Mouse (Mus musculus) midbrain, postnatal 0 days (tissue): ENCODE measurements at regions not wholly inside any gene's neighbourhood (a gene's known extent, or its start where the extent isn't known, plus 50 kb on each side); places are given as distances from the start of the nearest gene placed in this dataset.

Experiments used
- ATAC-seq: fragments of 200-750 bp; cut with Nextera tagmentation; 2 replicates; pipeline ENCODE4 v1.8.0; 2017; ENCODE audit warnings: moderate number of reproducible peaks, mild to moderate bottlenecking, moderate TSS enrichment, moderate library complexity; ENCODE audit not compliant: low FRiP score
- DNase-seq: peaks from one replicate; pipeline ENCODE4 v3.0.0-alpha.2; 2015; ENCODE audit warnings: low spot score
- H3K27ac ChIP-seq: fragments of 300-500 bp; sonication (generic); 2 replicates; pipeline ENCODE4 v1.5.1; 2014; ENCODE audit warnings: low read depth, mild to moderate bottlenecking, low read length, mixed read lengths
- H3K27me3 ChIP-seq: fragments of 300-500 bp; sonication (generic); 2 replicates; pipeline ENCODE4 v1.6.1; 2014; ENCODE audit warnings: low read length, control low read depth, mixed read lengths; ENCODE audit not compliant: insufficient read depth
- H3K36me3 ChIP-seq: fragments of 300-500 bp; sonication (generic); 2 replicates; pipeline ENCODE4 v1.6.1; 2014; ENCODE audit warnings: low read length, control low read depth, mixed read lengths; ENCODE audit not compliant: insufficient read depth
- H3K4me1 ChIP-seq: fragments of 300-500 bp; sonication (generic); 2 replicates; pipeline ENCODE4 v1.6.1; 2014; ENCODE audit warnings: mild to moderate bottlenecking, control low read depth, antibody characterized with exemption, low read length, mixed read lengths; ENCODE audit not compliant: insufficient read depth
- H3K4me2 ChIP-seq: fragments of 300-500 bp; sonication (generic); 2 replicates; pipeline ENCODE4 v1.6.1; 2014; ENCODE audit warnings: low read depth, mild to moderate bottlenecking, low read length, mixed read lengths; ENCODE audit not compliant: poor library complexity, severe bottlenecking
- H3K4me3 ChIP-seq: fragments of 300-500 bp; sonication (generic); 2 replicates; pipeline ENCODE4 v1.5.1; 2014; ENCODE audit warnings: low read depth, mild to moderate bottlenecking, low read length, moderate library complexity
- H3K9ac ChIP-seq: fragments of 300-500 bp; sonication (generic); replicated peaks from 2 replicates; pipeline ENCODE4 v1.6.1; 2014; ENCODE audit warnings: mild to moderate bottlenecking, low read length, moderate library complexity, mixed read lengths; ENCODE audit not compliant: poor library complexity, severe bottlenecking
- H3K9me3 ChIP-seq: fragments of 300-500 bp; sonication (generic); 2 replicates; pipeline ENCODE4 v1.6.1; 2016; ENCODE audit warnings: low read length, control low read depth
- CTCF ChIP-seq: IDR thresholded peaks from 2 replicates; pipeline ENCODE4 v1.5.1; 2016; ENCODE audit warnings: antibody characterized with exemption, mild to moderate bottlenecking
- WGBS: fragments of 180-500 bp; shearing (Covaris S2); extraction: QIAGEN DNeasy Blood & Tissue Kit; methylation state at CpG from one replicate; pipeline ENCODE4 v1.1.7; 2014; 5-methylcytosine and 5-hydroxymethylcytosine counted together

GRCm38 (mm10) chr4:153567329-153567973 lies 84.8 kb upstream of the Ajap1 start:
- no peaks in the 10 kb centered on the region for H3K36me3 ChIP-seq
- no peak overlapping the region for H3K4me3 ChIP-seq
- 12% methylated on average over 2 of the region's 2 CpGs for WGBS
- no peak overlapping the region for H3K27ac ChIP-seq
- ATAC-seq (no peak), DNase-seq (no peak)
- H3K4me2 ChIP-seq: no peak overlapping the region
- no peaks in the 10 kb centered on the region for H3K4me1 ChIP-seq
- H3K9me3 ChIP-seq: no peaks in the 10 kb centered on the region
- H3K27me3 ChIP-seq: no peaks in the 10 kb centered on the region
- H3K9ac ChIP-seq: no peak overlapping the region
- no peak for TF ChIP-seq CTCF

GRCm38 (mm10) chr4:153573180-153573769 lies 90.7 kb upstream of the Ajap1 start:
- WGBS: 65% methylated on average over 9 of the region's 9 CpGs
- Histone ChIP-seq H3K4me1 (no peaks in the 10 kb centered on the region), H3K36me3 (no peaks in the 10 kb centered on the region), H3K27me3 (no peaks in the 10 kb centered on the region), H3K9ac (no peak overlapping the region), H3K4me3 (no peak overlapping the region), H3K27ac (no peak overlapping the region), H3K9me3 (no peaks in the 10 kb centered on the region), H3K4me2 (no peak overlapping the region)
- ATAC-seq (no peak), DNase-seq (no peak)
- TF ChIP-seq CTCF: no peak

GRCm38 (mm10) chr4:153593291-153593690 lies 110.7 kb upstream of the Ajap1 start:
- Histone ChIP-seq H3K4me3 (no peak overlapping the region), H3K4me1 (no peaks in the 10 kb centered on the region), H3K27ac (no peak overlapping the region), H3K9ac (no peak overlapping the region), H3K9me3 (no peaks in the 10 kb centered on the region), H3K36me3 (no peaks in the 10 kb centered on the region), H3K27me3 (no peaks in the 10 kb centered on the region), H3K4me2 (no peak overlapping the region)
- no peak for TF ChIP-seq CTCF
- DNase-seq (no peak), ATAC-seq (no peak)
- WGBS: 84% methylated on average over 11 of the region's 11 CpGs

- DNase-seq: peak; percentile 76
- Histone ChIP-seq H3K4me1 (peaks cover 12% of the 10 kb centered on the region), H3K4me2 (no peak overlapping the region), H3K27ac (peak overlapping the region; percentile 59), H3K9ac (no peak overlapping the region), H3K27me3 (no peaks in the 10 kb centered on the region), H3K9me3 (no peaks in the 10 kb centered on the region), H3K36me3 (no peaks in the 10 kb centered on the region), H3K4me3 (no peak overlapping the region)
- 27% methylated on average over 10 of the region's 11 CpGs for WGBS
- no peak for TF ChIP-seq CTCF
- ATAC-seq: 0 out of 2 replicates have a peak, but pooled peaks have one; percentile 57
Measured at GRCm38 (mm10) chr4:153599794-153600370, 117.3 kb upstream of the Ajap1 start.

- ATAC-seq: no peak
- WGBS: 90% methylated on average over 4 of the region's 4 CpGs
Measured at GRCm38 (mm10) chr4:153602496-153602895, 119.9 kb upstream of the Ajap1 start.

GRCm38 (mm10) chr4:153603056-153603840 lies 120.6 kb upstream of the Ajap1 start:
- DNase-seq (no peak), ATAC-seq (no peak)
- no peaks in the 10 kb centered on the region for H3K36me3 ChIP-seq
- no peaks in the 10 kb centered on the region for H3K27me3 ChIP-seq
- H3K4me1 ChIP-seq: peaks cover 12% of the 10 kb centered on the region
- no peak overlapping the region for H3K4me2 ChIP-seq
- H3K9ac ChIP-seq: no peak overlapping the region
- WGBS: 70% methylated on average over 11 of the region's 11 CpGs
- no peak overlapping the region for H3K27ac ChIP-seq
- no peaks in the 10 kb centered on the region for H3K9me3 ChIP-seq
- no peak overlapping the region for H3K4me3 ChIP-seq
- TF ChIP-seq CTCF: no peak

More at GRCm38 (mm10) chr4:153602496-153602895, 119.9 kb upstream of the Ajap1 start:
- H3K4me2 ChIP-seq: no peak overlapping the region
- H3K4me3 ChIP-seq: no peak overlapping the region
- no peak overlapping the region for H3K9ac ChIP-seq
- no peaks in the 10 kb centered on the region for H3K36me3 ChIP-seq
- H3K4me1 ChIP-seq: peaks cover 12% of the 10 kb centered on the region
- TF ChIP-seq CTCF: no peak
- no peaks in the 10 kb centered on the region for H3K27me3 ChIP-seq
- H3K27ac ChIP-seq: no peak overlapping the region
- no peak for DNase-seq
- no peaks in the 10 kb centered on the region for H3K9me3 ChIP-seq
